Mouse (Mus musculus) heart, embryonic 16.5 days (tissue): ENCODE results near the gene Pcnx. TPM values are rescaled to one million over a fixed set of nuclear protein-coding genes. Genes with fewer than 3 reads are reported as not detected.

ENCODE experiments used
- ATAC-seq: fragments of 200-750 bp; cut with Nextera tagmentation; replicated peaks from 2 replicates; pipeline ENCODE4 v1.8.0; 2017; ENCODE audit warnings: moderate number of reproducible peaks; ENCODE audit not compliant: insufficient read depth, low FRiP score; ENCODE audit errors: extremely low read depth
- H3K27ac ChIP-seq: fragments of 300-500 bp; sonication (generic); 2 replicates; pipeline ENCODE4 v1.5.1; 2014; ENCODE audit warnings: mild to moderate bottlenecking, low read length, control low read depth, moderate library complexity
- H3K27me3 ChIP-seq: fragments of 300-500 bp; sonication (generic); 2 replicates; pipeline ENCODE4 v1.6.1; 2014; ENCODE audit warnings: low read length, mixed read lengths; ENCODE audit not compliant: control insufficient read depth, insufficient read depth
- H3K36me3 ChIP-seq: fragments of 300-500 bp; sonication (generic); 2 replicates; pipeline ENCODE4 v1.6.1; 2014; ENCODE audit not compliant: control insufficient read depth, insufficient read depth
- H3K4me1 ChIP-seq: fragments of 300-500 bp; sonication (generic); 2 replicates; pipeline ENCODE4 v1.6.1; 2014; ENCODE audit warnings: low read length, mixed read lengths; ENCODE audit not compliant: control insufficient read depth, insufficient read depth
- H3K4me2 ChIP-seq: fragments of 300-500 bp; sonication (generic); 2 replicates; pipeline ENCODE4 v1.6.1; 2014; ENCODE audit warnings: low read depth, mild to moderate bottlenecking, control low read depth, low read length
- H3K4me3 ChIP-seq: fragments of 300-500 bp; sonication (generic); 2 replicates; pipeline ENCODE4 v1.5.1; 2014; ENCODE audit warnings: mild to moderate bottlenecking, control low read depth, low read length
- H3K9ac ChIP-seq: fragments of 300-500 bp; sonication (generic); 2 replicates; pipeline ENCODE4 v1.6.1; 2014; ENCODE audit warnings: low read length, control low read depth
- H3K9me3 ChIP-seq: fragments of 300-500 bp; sonication (generic); replicated peaks from 2 replicates; pipeline ENCODE4 v1.6.1; 2016; ENCODE audit warnings: low read length; ENCODE audit not compliant: control insufficient read depth
- WGBS: fragments of 180-500 bp; shearing (Covaris S2); extraction: QIAGEN DNeasy Blood & Tissue Kit; methylation state at CpG from one replicate; pipeline ENCODE4 v1.1.7; 2014; 5-methylcytosine and 5-hydroxymethylcytosine counted together
- polyA plus RNA-seq: library from polyadenylated mRNA; unstranded; fragments of >200 nt; fragmentation: Nextera tagmentation; extraction: Ambion mirVana; gene quantifications from 2 replicates; pipeline ENCODE4 v1.2.1, GENCODE M21; 2015

The Pcnx gene
- polyA plus RNA-seq, 1 experiment from 2014 or later, result 9.3 TPM

- no peak for ATAC-seq
- Histone ChIP-seq H3K27me3 (no peaks in the 10 kb centered on the region), H3K27ac (no peak overlapping the region), H3K9me3 (no peaks in the 10 kb centered on the region), H3K4me3 (no peak overlapping the region), H3K9ac (no peak overlapping the region), H3K36me3 (no peaks in the 10 kb centered on the region), H3K4me2 (no peak overlapping the region), H3K4me1 (peaks cover 15% of the 10 kb centered on the region)
- WGBS, result 92% methylated on average over 3 of the region's 3 CpGs
These were observed 20.3 kb downstream of the Pcnx start for GRCm38 (mm10) chr12:81880161-81880560.

GRCm38 (mm10) chr12:81883255-81884106 is 23.7 kb downstream of the Pcnx start:
- no peaks in the 10 kb centered on the region for H3K36me3 ChIP-seq
- no peak overlapping the region for H3K4me3 ChIP-seq
- peaks cover 38% of the 10 kb centered on the region for H3K4me1 ChIP-seq
- H3K27ac ChIP-seq, result no peak overlapping the region
- H3K9ac ChIP-seq, result no peak overlapping the region
- H3K27me3 ChIP-seq, result no peaks in the 10 kb centered on the region
- 60% methylated on average over 11 of the region's 11 CpGs for WGBS
- no peak overlapping the region for H3K4me2 ChIP-seq
- no peak; the same call in 1 of the 2 replicates for ATAC-seq
- H3K9me3 ChIP-seq, result no peaks in the 10 kb centered on the region

- Histone ChIP-seq H3K9ac (no peak overlapping the region), H3K4me1 (peaks cover 38% of the 10 kb centered on the region), H3K36me3 (no peaks in the 10 kb centered on the region), H3K9me3 (no peaks in the 10 kb centered on the region), H3K4me3 (no peak overlapping the region), H3K27me3 (no peaks in the 10 kb centered on the region), H3K27ac (no peak overlapping the region), H3K4me2 (no peak overlapping the region)
- WGBS, result 77% methylated on average over 3 of the region's 3 CpGs
- ATAC-seq, result no peak
These were observed 24.2 kb downstream of the Pcnx start for GRCm38 (mm10) chr12:81884107-81884398.

GRCm38 (mm10) chr12:81884983-81885382 is 25.2 kb downstream of the Pcnx start:
- Histone ChIP-seq H3K9me3 (no peaks in the 10 kb centered on the region), H3K4me2 (no peak overlapping the region), H3K27me3 (no peaks in the 10 kb centered on the region), H3K9ac (no peak overlapping the region), H3K27ac (no peak overlapping the region), H3K4me3 (no peak overlapping the region), H3K36me3 (no peaks in the 10 kb centered on the region), H3K4me1 (peaks cover 38% of the 10 kb centered on the region)
- no peak for ATAC-seq
- WGBS, result 79% methylated on average over 5 of the region's 5 CpGs

GRCm38 (mm10) chr12:81885982-81886381 is 26.2 kb downstream of the Pcnx start:
- 19% methylated on average over 4 of the region's 4 CpGs for WGBS
- no peak overlapping the region for H3K4me2 ChIP-seq
- H3K4me1 ChIP-seq, result peaks cover 36% of the 10 kb centered on the region
- no peaks in the 10 kb centered on the region for H3K27me3 ChIP-seq
- H3K27ac ChIP-seq, result no peak overlapping the region
- H3K36me3 ChIP-seq, result no peaks in the 10 kb centered on the region
- no peak overlapping the region for H3K4me3 ChIP-seq
- ATAC-seq, result no peak
- no peaks in the 10 kb centered on the region for H3K9me3 ChIP-seq
- H3K9ac ChIP-seq, result no peak overlapping the region

GRCm38 (mm10) chr12:81888954-81889353 is 29.1 kb downstream of the Pcnx start:
- Histone ChIP-seq H3K4me2 (no peak overlapping the region), H3K27ac (no peak overlapping the region), H3K9ac (no peak overlapping the region), H3K9me3 (no peaks in the 10 kb centered on the region), H3K4me1 (peaks cover 27% of the 10 kb centered on the region), H3K36me3 (no peaks in the 10 kb centered on the region), H3K27me3 (no peaks in the 10 kb centered on the region), H3K4me3 (no peak overlapping the region)
- 91% methylated on average over 5 of the region's 5 CpGs for WGBS
- ATAC-seq, result no peak

- no peak for ATAC-seq
- Histone ChIP-seq H3K9ac (no peak overlapping the region), H3K4me2 (no peak overlapping the region), H3K9me3 (no peaks in the 10 kb centered on the region), H3K27me3 (no peaks in the 10 kb centered on the region), H3K27ac (no peak overlapping the region), H3K36me3 (peaks cover 17% of the 10 kb centered on the region), H3K4me3 (no peak overlapping the region), H3K4me1 (peaks cover 7% of the 10 kb centered on the region)
- WGBS, result 79% methylated on average over 1 of the region's 1 CpGs
These were observed 32.1 kb downstream of the Pcnx start for GRCm38 (mm10) chr12:81891946-81892345.

GRCm38 (mm10) chr12:81894311-81894710 is 34.5 kb downstream of the Pcnx start:
- Histone ChIP-seq H3K4me1 (peaks cover 3% of the 10 kb centered on the region; the same call in 1 of the 2 replicates), H3K27me3 (no peaks in the 10 kb centered on the region), H3K4me3 (no peak overlapping the region), H3K9ac (no peak overlapping the region), H3K27ac (no peak overlapping the region), H3K36me3 (peaks cover 19% of the 10 kb centered on the region), H3K4me2 (no peak overlapping the region), H3K9me3 (no peaks in the 10 kb centered on the region)
- 86% methylated on average over 5 of the region's 5 CpGs for WGBS
- no peak for ATAC-seq

- peaks cover 19% of the 10 kb centered on the region for H3K36me3 ChIP-seq
- 94% methylated on average over 6 of the region's 6 CpGs for WGBS
These were observed 36.2 kb downstream of the Pcnx start for GRCm38 (mm10) chr12:81895986-81896385.

More at GRCm38 (mm10) chr12:81895986-81896385, 36.2 kb downstream of the Pcnx start:
- no peak for ATAC-seq
- Histone ChIP-seq H3K4me2 (no peak overlapping the region), H3K27me3 (no peaks in the 10 kb centered on the region), H3K9me3 (no peaks in the 10 kb centered on the region), H3K27ac (no peak overlapping the region), H3K4me3 (no peak overlapping the region), H3K4me1 (peaks cover 3% of the 10 kb centered on the region; the same call in 1 of the 2 replicates), H3K9ac (no peak overlapping the region)
